In the genomic region with DNA sequence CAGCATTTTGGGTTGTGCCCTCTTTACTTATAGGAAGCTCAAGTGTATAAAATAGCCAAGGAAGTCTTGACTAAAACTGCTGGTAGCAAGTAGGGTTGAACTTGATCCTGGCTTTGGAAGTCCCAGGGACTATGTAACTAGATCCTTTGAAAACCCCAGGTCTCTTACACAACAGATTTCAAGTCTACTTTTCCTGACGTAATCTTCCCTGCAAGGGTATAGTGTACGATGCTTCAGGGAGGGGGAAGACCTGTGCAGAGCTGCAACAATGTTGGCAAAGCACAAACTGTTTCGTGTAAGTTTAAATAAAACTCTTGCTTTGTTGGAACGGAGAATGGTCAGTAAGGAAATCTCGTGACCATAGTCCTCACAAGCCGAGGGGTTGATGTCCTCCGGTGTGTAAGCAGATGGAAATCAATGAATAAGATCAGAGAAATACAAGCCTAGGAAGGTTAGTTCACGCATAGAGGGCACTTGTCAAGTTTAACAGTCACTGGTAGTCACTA, we compare ENCODE assay signal across 23 mouse cellular contexts. TPM values are rescaled to one million over a fixed set of nuclear protein-coding genes. Genes with fewer than 3 reads are reported as not detected.
DNase-seq lines count a peak whose midpoint lies in the region; ATAC-seq and TF ChIP-seq lines count a peak whose summit lies in the region.
"Had no signal": no experiment of that assay in that cellular context is flagged by ENCODE, and none has a peak within 500 bp of the region (broad histone marks: within the 10 kb centered on the region; RNA-seq: fewer than 3 reads in every experiment).

No protein-coding gene starts in this region.

- WGBS in heart, embryonic 10.5 days = 80% methylated on average over 8 of the region's 8 CpGs
- WGBS in heart, adult 2 months = 87% methylated on average over 8 of the region's 8 CpGs
- WGBS in liver, embryonic 12.5 days (ENCODE audit: insufficient replicate concordance) = 78% methylated on average over 8 of the region's 8 CpGs
- WGBS in liver, embryonic 11.5 days = 79% methylated on average over 8 of the region's 8 CpGs

- intact Hi-C loops in heart, adult 2 months (cut with DNase I) = no loop called here

- no peak for TF ChIP-seq POLR2A in heart, adult 2 months (IDR thresholded peaks at IDR 0.05; ENCODE audit: insufficient read depth, low read depth, low read length)

- DNase-seq in heart, embryonic 10.5 days (ENCODE audit: low spot score) = no peak
- DNase-seq in heart, adult 2 months = no peak
- no peak for DNase-seq in liver, embryonic 11.5 days (ENCODE audit: low spot score)
- DNase-seq in lung, postnatal 25 days (ENCODE audit: low spot score) = peak; percentile 28
- no peak for DNase-seq in lung, postnatal 14 days
- peak; percentile 74 for DNase-seq in gonadal fat pad, adult 2 months (ENCODE audit: low read depth)
- no peak for DNase-seq in gastrocnemius, postnatal 4 days (ENCODE audit: low spot score in 2 of 2)
- DNase-seq: adrenal gland, postnatal 14 days; cerebellum, adult 11-12 months; cerebellum, adult 9-10 months; cerebellum, postnatal 25 days; gastrocnemius, adult 2 months; gastrocnemius, postnatal 25 days; heart, postnatal 4 days had no signal

- no peaks in the 10 kb centered on the region for H3K79me2 ChIP-seq in heart, adult 2 months (replicated peaks; ENCODE audit: control insufficient read depth, insufficient read depth, low read length)

- no peaks in the 10 kb centered on the region for H3K27me3 ChIP-seq in heart, embryonic 10.5 days (ENCODE audit: insufficient read depth, poor library complexity, severe bottlenecking)
- no peaks in the 10 kb centered on the region for H3K27me3 ChIP-seq in heart, adult 2 months (ENCODE audit: control insufficient read depth, insufficient read depth, low read length)
- no peaks in the 10 kb centered on the region for H3K27me3 ChIP-seq in liver, embryonic 12.5 days (replicated peaks)
- no peaks in the 10 kb centered on the region for H3K27me3 ChIP-seq in liver, embryonic 11.5 days (replicated peaks; ENCODE audit: control insufficient read depth, insufficient read depth, low read length)
- H3K27me3 ChIP-seq: CH12.LX; embryonic facial prominence, embryonic 12.5 days; forebrain, embryonic 13.5 days; heart, embryonic 13.5 days; hindbrain, embryonic 12.5 days; Patski had no signal

- no peak overlapping the region for H3K4me3 ChIP-seq in heart, embryonic 10.5 days
- H3K4me3 ChIP-seq in heart, adult 2 months = no peak overlapping the region
- no peak overlapping the region for H3K4me3 ChIP-seq in liver, embryonic 12.5 days
- no peak overlapping the region for H3K4me3 ChIP-seq in liver, embryonic 11.5 days (ENCODE audit: low read depth, low read length)
- H3K4me3 ChIP-seq: embryonic facial prominence, embryonic 12.5 days; forebrain, embryonic 13.5 days; gastrocnemius, adult 2 months; heart, embryonic 13.5 days; hindbrain, embryonic 12.5 days had no signal

- no peak for TF ChIP-seq CTCF in heart, adult 2 months (IDR thresholded peaks at IDR 0.05)

- H3K36me3 ChIP-seq in heart, embryonic 10.5 days = peaks cover 21% of the 10 kb centered on the region
- no peaks in the 10 kb centered on the region for H3K36me3 ChIP-seq in heart, adult 2 months (ENCODE audit: control insufficient read depth, insufficient read depth, low read length)
- peaks cover 10% of the 10 kb centered on the region for H3K36me3 ChIP-seq in liver, embryonic 12.5 days
- no peaks in the 10 kb centered on the region; the same call in 1 of the 2 replicates for H3K36me3 ChIP-seq in liver, embryonic 11.5 days (ENCODE audit: control insufficient read depth, insufficient read depth, low read length)
- H3K36me3 ChIP-seq: embryonic facial prominence, embryonic 12.5 days; hindbrain, embryonic 12.5 days had no signal

- H3K4me1 ChIP-seq in heart, embryonic 10.5 days = peaks cover 51% of the 10 kb centered on the region
- H3K4me1 ChIP-seq in heart, adult 2 months (ENCODE audit: control insufficient read depth, insufficient read depth, low read length) = no peaks in the 10 kb centered on the region
- H3K4me1 ChIP-seq in liver, embryonic 12.5 days = peaks cover 24% of the 10 kb centered on the region
- no peaks in the 10 kb centered on the region; the same call in 1 of the 2 replicates for H3K4me1 ChIP-seq in liver, embryonic 11.5 days (replicated peaks; ENCODE audit: control insufficient read depth, insufficient read depth, low read length)

- H3K9me3 ChIP-seq in heart, embryonic 10.5 days = no peaks in the 10 kb centered on the region
- H3K9me3 ChIP-seq in liver, embryonic 12.5 days (replicated peaks) = no peaks in the 10 kb centered on the region
- no peaks in the 10 kb centered on the region for H3K9me3 ChIP-seq in liver, embryonic 11.5 days (ENCODE audit: control insufficient read depth, low read length)
- H3K9me3 ChIP-seq: embryonic facial prominence, embryonic 12.5 days; forebrain, embryonic 13.5 days; heart, embryonic 13.5 days; hindbrain, embryonic 12.5 days had no signal

- H3K9ac ChIP-seq in heart, adult 2 months (ENCODE audit: low read depth, low read length) = no peak overlapping the region
- no peak overlapping the region for H3K9ac ChIP-seq in liver, embryonic 12.5 days
- H3K9ac ChIP-seq in liver, embryonic 11.5 days (ENCODE audit: low read depth, low read length) = no peak overlapping the region
- H3K9ac ChIP-seq: embryonic facial prominence, embryonic 12.5 days; forebrain, embryonic 13.5 days; heart, embryonic 13.5 days; hindbrain, embryonic 12.5 days had no signal

- ATAC-seq in liver, embryonic 12.5 days = no peak
- ATAC-seq in liver, embryonic 11.5 days (replicated peaks; ENCODE audit: low FRiP score) = no peak
- ATAC-seq: activated CD4-positive, CD25-positive, alpha-beta regulatory T cell, adult 4 months; forebrain, embryonic 13.5 days; hindbrain, embryonic 16.5 days; Patski had no signal

- no peak for TF ChIP-seq EP300 in heart, adult 2 months (IDR thresholded peaks at IDR 0.05; ENCODE audit: insufficient read depth, low read depth, low read length)

- 0 out of 2 replicates have a peak overlapping the region, but pooled peaks have one; percentile 2 for H3K27ac ChIP-seq in heart, embryonic 10.5 days
- H3K27ac ChIP-seq in heart, adult 2 months = no peak overlapping the region
- 0 out of 2 replicates have a peak overlapping the region, but pooled peaks have one; percentile 20 for H3K27ac ChIP-seq in liver, embryonic 12.5 days
- H3K27ac ChIP-seq in liver, embryonic 11.5 days (ENCODE audit: low read depth, low read length) = no peak overlapping the region
- H3K27ac ChIP-seq: embryonic facial prominence, embryonic 12.5 days; forebrain, embryonic 13.5 days; gastrocnemius, adult 2 months; heart, embryonic 13.5 days; hindbrain, embryonic 12.5 days had no signal

- no peak overlapping the region for H3K4me2 ChIP-seq in liver, embryonic 12.5 days
- H3K4me2 ChIP-seq in liver, embryonic 11.5 days = no peak overlapping the region
- H3K4me2 ChIP-seq: embryonic facial prominence, embryonic 12.5 days; forebrain, embryonic 13.5 days; heart, embryonic 13.5 days; hindbrain, embryonic 12.5 days had no signal

RNA-seq across cellular contexts. Expression of a gene that starts 56.5 kb away (rescaled TPM):
- 17.7 and 28.3 TPM in 2 replicates for polyA plus RNA-seq in heart, embryonic 10.5 days (2016; fragmentation: Nextera tagmentation; extraction: Ambion mirVana)
- 1 to 10 TPM; 2.5 to 3.5 TPM for total RNA-seq in heart, adult 2 months (2021)
- 1.1 and 2.0 TPM in 2 replicates for polyA plus RNA-seq in heart, adult 2 months (2012; rRNA removed)
- 11.6 and 12.6 TPM in 2 replicates for polyA plus RNA-seq in liver, embryonic 12.5 days (2016; fragmentation: Nextera tagmentation; extraction: Ambion mirVana)
- polyA plus RNA-seq in liver, embryonic 11.5 days (2014; fragmentation: Nextera tagmentation; extraction: Ambion mirVana) = 12.8 and 13.7 TPM in 2 replicates
- polyA plus RNA-seq in gonadal fat pad, adult 2 months (2012; rRNA removed) = 7.7 and 11.7 TPM in 2 replicates
- 1 to 10 TPM; 2.0 TPM for total RNA-seq in gastrocnemius, postnatal 4 days (2021)
- total RNA-seq: CH12.LX had no signal
- polyA plus RNA-seq: activated CD4-positive, CD25-positive, alpha-beta regulatory T cell, adult 4 months had no signal

Comparison
In these comparisons a context has a peak if more than half of its experiments do, and no peak if none do; other contexts are left out.
1. DNase-seq: peak in lung, postnatal 25 days (single experiment) and gonadal fat pad, adult 2 months (single experiment); none in heart, embryonic 10.5 days (single experiment), heart, adult 2 months (0 of 2), liver, embryonic 11.5 days (single experiment), lung, postnatal 14 days (single experiment) and gastrocnemius, postnatal 4 days (0 of 2).
2. H3K27ac ChIP-seq: peak in heart, embryonic 10.5 days (single experiment) and liver, embryonic 12.5 days (single experiment); none in heart, adult 2 months (single experiment) and liver, embryonic 11.5 days (single experiment).